Mouse (Mus musculus): ENCODE measurements around the gene Sema6b. TPM values are rescaled to one million over a fixed set of nuclear protein-coding genes. Genes with fewer than 3 reads are reported as not detected.
"Not testable (repeated sequence)": the region's sequence is repeated elsewhere in the genome, so short reads cannot be mapped to it uniquely, and the experiment has no call there.

Gene Sema6b
- polyA plus RNA-seq, 2 experiments from 2014 or later = not detected

DNA sequence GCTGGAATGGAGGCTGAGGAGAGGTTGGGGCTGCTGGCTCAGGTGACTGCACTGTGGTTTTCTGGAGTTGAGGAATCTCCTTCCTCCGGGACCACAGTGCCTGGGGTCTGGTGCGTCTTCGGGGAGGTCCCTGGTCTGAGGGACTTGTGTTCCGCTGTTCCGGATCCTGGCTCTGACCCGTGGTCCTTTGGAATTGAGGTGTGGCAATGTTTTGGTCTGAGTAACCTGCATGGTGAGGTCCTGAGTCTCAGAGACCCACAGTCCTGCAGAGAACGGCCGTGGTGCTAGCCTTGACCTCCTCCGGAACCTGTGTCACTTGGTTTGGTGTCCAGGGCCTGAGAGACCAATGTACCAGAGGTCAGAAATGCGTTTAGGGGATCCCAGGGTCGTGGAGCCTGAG is 60.2 kb downstream of the Sema6b start:
- no peak for ATAC-seq

DNA sequence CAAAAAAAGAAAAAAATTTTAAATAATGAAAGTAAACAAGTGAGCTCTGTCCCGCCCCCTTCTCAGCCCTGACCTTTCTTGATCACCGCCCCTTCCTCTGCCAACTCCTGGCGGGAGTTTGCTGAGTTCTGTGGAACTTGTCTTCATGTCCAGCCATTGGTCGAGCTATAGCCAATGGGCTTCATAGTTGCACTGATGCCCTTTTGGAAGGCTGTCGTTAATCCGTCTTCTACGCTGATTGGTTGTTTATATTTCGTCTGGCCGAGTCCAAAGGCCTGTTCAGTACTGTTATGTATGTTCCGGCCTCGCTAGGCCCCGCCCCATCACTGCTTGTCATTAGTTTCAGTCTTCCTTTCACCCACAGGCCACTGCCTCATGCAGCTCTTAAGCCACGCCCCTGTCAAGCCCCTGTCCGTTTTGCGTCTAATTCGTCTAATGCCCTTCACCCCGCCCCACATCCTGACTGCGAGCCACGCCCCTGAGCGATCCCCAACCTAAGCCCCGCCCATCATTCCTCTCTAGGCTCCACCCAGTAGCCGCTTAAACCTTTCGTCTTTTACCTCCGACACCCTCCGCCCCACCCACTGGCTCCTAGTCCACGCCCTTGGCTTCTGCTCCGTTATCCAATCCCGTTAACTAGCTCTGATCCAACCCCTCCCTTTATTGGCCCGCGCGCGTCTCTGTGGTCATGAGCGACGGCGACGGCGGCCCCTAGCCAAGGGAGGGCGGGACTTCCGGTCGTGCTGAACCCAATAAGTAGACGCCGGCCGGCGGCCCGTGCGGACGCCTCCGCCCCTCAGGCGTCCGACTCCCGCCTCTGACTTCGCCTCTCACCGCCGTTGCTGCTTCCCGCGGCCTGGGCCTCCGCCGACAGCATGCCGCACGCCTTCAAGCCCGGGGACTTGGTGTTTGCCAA is 61.0 kb downstream of the Sema6b start, which contains the start of gene Hdgfl2:
Gene Hdgfl2, plus strand, starts transcription at position 755 of the 916 bp plus-strand sequence.
- ATAC-seq = peak; percentile 75

DNA sequence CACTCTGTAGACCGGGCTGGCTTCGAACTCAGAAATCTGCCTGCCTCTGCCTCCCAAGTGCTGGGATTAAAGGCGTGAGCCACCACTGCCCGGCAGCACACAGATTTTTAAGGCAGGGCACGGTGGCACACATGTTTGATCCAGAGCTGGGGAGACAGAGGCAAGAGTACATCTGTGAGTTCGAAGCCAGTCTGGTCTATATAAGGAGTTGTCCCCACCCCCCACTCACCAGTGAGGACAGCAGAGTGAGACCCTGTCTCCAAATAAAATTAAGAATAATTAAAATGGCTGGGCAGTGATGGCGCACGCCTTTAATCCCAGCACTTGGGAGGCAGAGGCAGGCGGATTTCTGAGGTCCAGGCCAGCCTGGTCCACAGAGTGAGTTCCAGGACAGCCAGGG is 61.8 kb downstream of the Sema6b start:
- not testable (repeated sequence) for ATAC-seq

DNA sequence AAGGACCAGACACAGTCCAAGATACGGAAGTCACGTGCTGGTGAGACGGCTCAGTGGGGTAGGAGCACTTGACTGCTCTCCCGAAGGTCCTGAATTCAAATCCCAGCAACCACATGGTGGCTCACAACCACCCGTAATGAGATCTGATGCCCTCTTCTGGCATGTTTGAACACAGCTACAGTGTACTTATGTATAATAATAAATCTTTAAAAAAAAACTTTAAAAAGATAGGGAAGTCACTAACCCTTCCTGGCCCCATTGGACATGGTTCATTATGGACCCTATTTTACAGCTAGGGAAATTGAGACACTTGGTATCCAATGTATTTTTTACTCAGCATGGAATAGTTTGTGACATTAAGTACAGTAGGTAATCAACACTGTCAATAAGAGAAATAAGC is 62.6 kb downstream of the Sema6b start:
- ATAC-seq = no peak

DNA sequence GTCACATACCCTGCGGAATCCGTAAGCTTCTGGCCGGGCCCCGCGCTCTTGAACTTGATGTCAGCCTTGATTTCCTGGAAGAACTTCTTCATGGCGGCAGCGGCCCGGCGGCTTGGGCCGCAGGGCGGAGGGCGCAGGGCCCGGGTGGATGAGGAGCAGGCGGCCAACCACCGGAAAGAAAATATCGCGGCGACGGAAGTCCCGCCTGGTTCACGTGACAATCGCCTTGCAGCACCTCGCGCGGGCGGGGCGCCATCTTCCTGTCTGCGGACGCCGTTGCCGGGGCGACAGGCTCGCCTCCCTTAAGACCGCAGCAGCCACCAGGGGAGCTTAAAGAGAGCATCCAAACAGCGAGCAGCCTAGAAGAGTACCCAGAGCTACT is 65.3 kb downstream of the Sema6b start, which contains the start of gene Ubxn6:
Gene Ubxn6, minus strand, starts transcription at position 202 of the 382 bp plus-strand sequence.
- ATAC-seq = peak; percentile 56

DNA sequence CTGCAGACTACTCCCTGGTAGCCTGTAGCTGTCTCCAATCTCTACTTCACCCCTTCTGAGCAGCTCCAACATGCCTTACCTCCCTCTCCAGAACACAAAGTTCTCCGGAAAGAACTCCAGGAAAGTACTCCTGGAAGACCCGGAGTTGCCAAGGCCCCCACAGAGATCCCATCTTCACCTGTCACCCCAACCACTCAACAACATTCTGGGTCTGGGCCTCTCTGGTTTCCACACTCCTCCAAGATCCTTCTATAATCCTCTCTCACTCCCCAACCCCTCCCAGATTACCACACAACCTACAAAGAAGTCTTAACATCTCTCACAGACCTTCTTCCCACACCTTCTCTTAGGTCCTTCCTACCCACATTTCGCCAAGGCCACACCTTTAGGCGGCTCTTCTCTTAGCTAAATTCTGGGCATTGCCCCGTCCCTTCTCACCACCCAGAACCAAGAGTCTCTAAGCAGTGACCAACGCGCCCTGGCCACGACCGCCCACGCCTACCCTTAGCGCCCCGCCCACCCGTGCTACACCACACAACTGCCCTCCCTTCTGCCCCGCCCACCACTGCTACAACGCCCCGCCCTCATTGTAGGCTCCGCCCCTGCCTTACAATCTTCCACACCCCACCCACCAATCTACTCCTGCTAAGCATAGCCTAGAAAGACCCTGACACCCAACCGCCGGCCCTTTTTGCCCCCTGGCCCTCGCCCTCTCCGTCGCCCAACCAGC is 65.9 kb downstream of the Sema6b start:
- no peak for ATAC-seq

Other genes starting within 250 kb of the Sema6b start
- 10 to 100 TPM; 29.3 to 31.1 TPM for gene Zfp959, start 248.2 kb downstream of the Sema6b start, polyA plus RNA-seq (2017; shearing (Covaris generic))
- gene Zfp119b, start 190.8 kb downstream of the Sema6b start, polyA plus RNA-seq (2017; shearing (Covaris generic)) = 10 to 100 TPM; 14.3 to 16.2 TPM
- 10 to 100 TPM; 48.6 to 79.8 TPM for gene Ebi3, start 187.7 kb downstream of the Sema6b start, polyA plus RNA-seq (2017; shearing (Covaris generic))
- gene Yju2, start 181.2 kb downstream of the Sema6b start, polyA plus RNA-seq (2017; shearing (Covaris generic)) = 10 to 100 TPM; 28.2 to 43.3 TPM
- not detected for gene Shd, start 169.9 kb downstream of the Sema6b start, polyA plus RNA-seq (2017; shearing (Covaris generic))
- gene Fsd1, start 153.8 kb downstream of the Sema6b start, polyA plus RNA-seq (2017; shearing (Covaris generic)) = under 1 TPM in 1 of 2 experiments, not detected in 1; 0.47 TPM
- under 1 TPM in 1 of 2 experiments, not detected in 1; 0.70 TPM for gene Stap2, start 134.8 kb downstream of the Sema6b start, polyA plus RNA-seq (2017; shearing (Covaris generic))
- 10 to 100 TPM in 1 of 2 experiments, 1 to 10 TPM in 1; 9.2 to 13.7 TPM for gene Mpnd, start 134.6 kb downstream of the Sema6b start, polyA plus RNA-seq (2017; shearing (Covaris generic))
- 100 to 1,000 TPM in 1 of 2 experiments, 10 to 100 TPM in 1; 93.7 to 110 TPM for gene Sh3gl1, start 103.7 kb downstream of the Sema6b start, polyA plus RNA-seq (2017; shearing (Covaris generic))
- gene Chaf1a, start 99.9 kb downstream of the Sema6b start, polyA plus RNA-seq (2017; shearing (Covaris generic)) = 1 to 10 TPM in 1 of 2 experiments, under 1 TPM in 1; 0.51 to 1.0 TPM
- 10 to 100 TPM; 35.0 to 41.5 TPM for gene Ubxn6, start 65.3 kb downstream of the Sema6b start, polyA plus RNA-seq (2017; shearing (Covaris generic))
- 10 to 100 TPM; 39.4 to 58.4 TPM for gene Hdgfl2, start 60.7 kb downstream of the Sema6b start, polyA plus RNA-seq (2017; shearing (Covaris generic))
- not detected for gene Plin4, start 30.5 kb downstream of the Sema6b start, polyA plus RNA-seq (2017; shearing (Covaris generic))
- not detected for gene Plin5, start 22.7 kb downstream of the Sema6b start, polyA plus RNA-seq (2017; shearing (Covaris generic))
- not detected for gene Lrg1, start 18.3 kb downstream of the Sema6b start, polyA plus RNA-seq (2017; shearing (Covaris generic))
- gene Tnfaip8l1, start 22.1 kb upstream of the Sema6b start, polyA plus RNA-seq (2017; shearing (Covaris generic)) = 10 to 100 TPM; 30.3 to 43.4 TPM
- 10 to 100 TPM; 58.9 to 59.6 TPM for gene Mydgf, start 43.6 kb upstream of the Sema6b start, polyA plus RNA-seq (2017; shearing (Covaris generic))
- gene Dpp9, start 78.6 kb upstream of the Sema6b start, polyA plus RNA-seq (2017; shearing (Covaris generic)) = 10 to 100 TPM; 17.8 to 21.0 TPM
- 1 to 10 TPM; 4.4 to 5.5 TPM for gene Fem1a, start 116.5 kb upstream of the Sema6b start, polyA plus RNA-seq (2017; shearing (Covaris generic))
- 10 to 100 TPM in 1 of 2 experiments, 1 to 10 TPM in 1; 8.9 to 11.6 TPM for gene Ticam1, start 136.4 kb upstream of the Sema6b start, polyA plus RNA-seq (2017; shearing (Covaris generic))
- gene Plin3, start 152.5 kb upstream of the Sema6b start, polyA plus RNA-seq (2017; shearing (Covaris generic)) = 10 to 100 TPM; 31.8 to 32.1 TPM
- gene Arrdc5, start 159.9 kb upstream of the Sema6b start, polyA plus RNA-seq (2017; shearing (Covaris generic)) = not detected
- 10 to 100 TPM in 1 of 2 experiments, 1 to 10 TPM in 1; 8.5 to 28.4 TPM for gene Uhrf1, start 163.0 kb upstream of the Sema6b start, polyA plus RNA-seq (2017; shearing (Covaris generic))
- gene Kdm4b, start 185.7 kb upstream of the Sema6b start, polyA plus RNA-seq (2017; shearing (Covaris generic)) = 1 to 10 TPM; 5.3 to 7.0 TPM

Measured in CD4-positive, CD25-positive, alpha-beta regulatory T cell, adult 4 months (primary cell).